In genomic region chr1:86111779-86112178, GRCm38 (mm10) we compare ENCODE assay signal across 9 mouse cellular contexts. TPM values are rescaled to one million over a fixed set of nuclear protein-coding genes. Genes with fewer than 3 reads are reported as not detected.
DNase-seq lines count a peak whose midpoint lies in the region; ATAC-seq lines count a peak whose summit lies in the region.
"Had no signal": no experiment of that assay in that cellular context is flagged by ENCODE, and none has a peak within 500 bp of the region (broad histone marks: within the 10 kb centered on the region; RNA-seq: fewer than 3 reads in every experiment).

Gene Htr2b (minus strand): TSS chr1:86111970.

- no peaks in the 10 kb centered on the region for H3K4me1 ChIP-seq in embryonic facial prominence, embryonic 14.5 days (ENCODE audit: control insufficient read depth, insufficient read depth, low read length)
- no peaks in the 10 kb centered on the region for H3K4me1 ChIP-seq in embryonic facial prominence, embryonic 10.5 days
- no peaks in the 10 kb centered on the region for H3K4me1 ChIP-seq in hindbrain, embryonic 13.5 days (replicated peaks)

- peaks cover 12% of the 10 kb centered on the region; the same call in 1 of the 2 replicates for H3K36me3 ChIP-seq in embryonic facial prominence, embryonic 14.5 days (ENCODE audit: control insufficient read depth, insufficient read depth, low read length)
- peaks cover 27% of the 10 kb centered on the region for H3K36me3 ChIP-seq in embryonic facial prominence, embryonic 10.5 days (replicated peaks)
- peaks cover 14% of the 10 kb centered on the region for H3K36me3 ChIP-seq in hindbrain, embryonic 13.5 days

- ATAC-seq in embryonic facial prominence, embryonic 14.5 days (ENCODE audit: low read depth) = peak; percentile 80; the same call in 1 of the 2 replicates
- no peak for ATAC-seq in hindbrain, embryonic 13.5 days (ENCODE audit: low FRiP score)

- no peaks in the 10 kb centered on the region for H3K9me3 ChIP-seq in embryonic facial prominence, embryonic 14.5 days (ENCODE audit: control insufficient read depth, low read length)
- H3K9me3 ChIP-seq in embryonic facial prominence, embryonic 10.5 days = no peaks in the 10 kb centered on the region
- H3K9me3 ChIP-seq in hindbrain, embryonic 13.5 days = no peaks in the 10 kb centered on the region

- DNase-seq in embryonic facial prominence, embryonic 14.5 days (ENCODE audit: low spot score) = peak; percentile 81
- DNase-seq in embryonic facial prominence, embryonic 10.5 days (ENCODE audit: low spot score) = no peak
- DNase-seq in adrenal gland, postnatal 25 days = peak; percentile 8
- peak; percentile 49 to 66 for DNase-seq in heart, postnatal 14 days
- peak; percentile 23 to 32 for DNase-seq in layer of hippocampus, adult 8-10 months (ENCODE audit: low spot score in 2 of 2)
- DNase-seq in ovary, postnatal 14 days (ENCODE audit: low spot score) = peak; percentile 30
- no peak for DNase-seq in thymus, postnatal 14 days

- intact Hi-C loops in heart, postnatal 14 days (cut with DNase I) = no loop called here

- WGBS in embryonic facial prominence, embryonic 14.5 days = 58% methylated on average over 6 of the region's 6 CpGs
- WGBS in embryonic facial prominence, embryonic 10.5 days = 83% methylated on average over 6 of the region's 6 CpGs
- 62% methylated on average over 6 of the region's 6 CpGs for WGBS in hindbrain, embryonic 13.5 days

- no peak within 1 kb of the TSS for H3K4me3 ChIP-seq in embryonic facial prominence, embryonic 14.5 days (ENCODE audit: low read depth, low read length)
- no peak within 1 kb of the TSS for H3K4me3 ChIP-seq in embryonic facial prominence, embryonic 10.5 days
- H3K4me3 ChIP-seq in hindbrain, embryonic 13.5 days = no peak within 1 kb of the TSS

- no peak within 1 kb of the TSS for H3K27ac ChIP-seq in embryonic facial prominence, embryonic 14.5 days (replicated peaks; ENCODE audit: low read depth, low read length)
- H3K27ac ChIP-seq in embryonic facial prominence, embryonic 10.5 days (replicated peaks) = no peak within 1 kb of the TSS
- H3K27ac ChIP-seq in hindbrain, embryonic 13.5 days = no peak within 1 kb of the TSS
- H3K27ac ChIP-seq: liver, embryonic 14.5 days had no signal

- H3K4me2 ChIP-seq in embryonic facial prominence, embryonic 14.5 days (ENCODE audit: low read depth, low read length) = no peak within 1 kb of the TSS
- no peak within 1 kb of the TSS for H3K4me2 ChIP-seq in hindbrain, embryonic 13.5 days

- no peaks in the 10 kb centered on the region for H3K27me3 ChIP-seq in embryonic facial prominence, embryonic 14.5 days (replicated peaks; ENCODE audit: control insufficient read depth, insufficient read depth, low read length)
- no peaks in the 10 kb centered on the region for H3K27me3 ChIP-seq in embryonic facial prominence, embryonic 10.5 days (replicated peaks; ENCODE audit: low read depth, poor library complexity, severe bottlenecking)
- no peaks in the 10 kb centered on the region for H3K27me3 ChIP-seq in hindbrain, embryonic 13.5 days

- H3K9ac ChIP-seq in embryonic facial prominence, embryonic 14.5 days (ENCODE audit: low read depth, low read length) = no peak within 1 kb of the TSS
- no peak within 1 kb of the TSS for H3K9ac ChIP-seq in hindbrain, embryonic 13.5 days
- H3K9ac ChIP-seq: liver, embryonic 14.5 days had no signal

RNA-seq across cellular contexts. Expression of gene Htr2b, which starts in this region (rescaled TPM):
- 1.2 and 2.0 TPM in 2 replicates for polyA plus RNA-seq in embryonic facial prominence, embryonic 14.5 days (2014; fragmentation: Nextera tagmentation; extraction: Ambion mirVana)
- 0.18 and 0.71 TPM in 2 replicates for polyA plus RNA-seq in embryonic facial prominence, embryonic 10.5 days (2016; fragmentation: Nextera tagmentation; extraction: Ambion mirVana)
- total RNA-seq in adrenal gland, postnatal 25 days (2021) = 0.21 TPM in 1 of 2 replicates, not detected in the other
- under 1 TPM in 1 of 2 experiments, not detected in 1; 0.20 TPM for total RNA-seq in heart, postnatal 14 days (2021)
- not detected for total RNA-seq in layer of hippocampus, adult 8-10 months (2022)
- 0.32 and 0.44 TPM in 2 replicates for polyA plus RNA-seq in hindbrain, embryonic 13.5 days (2015; fragmentation: Nextera tagmentation; extraction: Ambion mirVana)
- polyA plus RNA-seq: liver, embryonic 14.5 days had no signal

Comparison
In these comparisons a context has a peak if more than half of its experiments do, and no peak if none do; other contexts are left out.
1. DNase-seq: peak in embryonic facial prominence, embryonic 14.5 days (single experiment) and ovary, postnatal 14 days (single experiment); none in embryonic facial prominence, embryonic 10.5 days (single experiment) and thymus, postnatal 14 days (single experiment).
2. Peak in DNase-seq in adrenal gland, postnatal 25 days; RNA of the gene not detected or under 1 TPM.
3. Peak in DNase-seq in heart, postnatal 14 days; RNA of the gene not detected or under 1 TPM.
4. Peak in DNase-seq in layer of hippocampus, adult 8-10 months; RNA of the gene not detected or under 1 TPM.